Mouse (Mus musculus): ENCODE results near the gene Arl4d.

The Arl4d gene

GRCm38 (mm10) chr11:101680634-101681325 lies 15.4 kb downstream of the Arl4d start:
- DNase-seq, result peak in 1 of 2 experiments; percentile 32

GRCm38 (mm10) chr11:101681968-101682367 lies 16.6 kb downstream of the Arl4d start:
- no peak for DNase-seq

- DNase-seq, result no peak
Observed at GRCm38 (mm10) chr11:101682410-101682960, 17.1 kb downstream of the Arl4d start.

- peak; percentile 50 to 73 for DNase-seq
Observed at GRCm38 (mm10) chr11:101687351-101688301, 22.3 kb downstream of the Arl4d start.

- no peak for DNase-seq
Observed at GRCm38 (mm10) chr11:101689701-101690113, 24.4 kb downstream of the Arl4d start.

GRCm38 (mm10) chr11:101690326-101690725 lies 25.0 kb downstream of the Arl4d start:
- no peak for DNase-seq

GRCm38 (mm10) chr11:101695906-101696661 lies 30.7 kb downstream of the Arl4d start:
- DNase-seq, result peak; percentile 49 to 67

GRCm38 (mm10) chr11:101697156-101697861 lies 32.0 kb downstream of the Arl4d start:
- no peak for DNase-seq

- no peak for DNase-seq
Observed at GRCm38 (mm10) chr11:101698114-101698513, 32.8 kb downstream of the Arl4d start.

GRCm38 (mm10) chr11:101699556-101699955 lies 34.2 kb downstream of the Arl4d start:
- no peak for DNase-seq

- DNase-seq, result no peak
Observed at GRCm38 (mm10) chr11:101699991-101700390, 34.6 kb downstream of the Arl4d start.

GRCm38 (mm10) chr11:101700446-101700845 lies 35.1 kb downstream of the Arl4d start:
- DNase-seq, result peak in 1 of 2 experiments; percentile 27

GRCm38 (mm10) chr11:101704081-101704480 lies 38.7 kb downstream of the Arl4d start:
- peak in 1 of 2 experiments; percentile 51 for DNase-seq

GRCm38 (mm10) chr11:101706764-101707448 lies 41.6 kb downstream of the Arl4d start:
- no peak for DNase-seq

GRCm38 (mm10) chr11:101708482-101708881 lies 43.1 kb downstream of the Arl4d start:
- no peak for DNase-seq

GRCm38 (mm10) chr11:101712811-101713210 lies 47.5 kb downstream of the Arl4d start:
- DNase-seq, result no peak

GRCm38 (mm10) chr11:101714012-101714411 lies 48.7 kb downstream of the Arl4d start:
- DNase-seq, result peak; percentile 35 to 57
